Mouse (Mus musculus): ENCODE results near the gene Hoxa9.

Gene Hoxa9

DNA sequence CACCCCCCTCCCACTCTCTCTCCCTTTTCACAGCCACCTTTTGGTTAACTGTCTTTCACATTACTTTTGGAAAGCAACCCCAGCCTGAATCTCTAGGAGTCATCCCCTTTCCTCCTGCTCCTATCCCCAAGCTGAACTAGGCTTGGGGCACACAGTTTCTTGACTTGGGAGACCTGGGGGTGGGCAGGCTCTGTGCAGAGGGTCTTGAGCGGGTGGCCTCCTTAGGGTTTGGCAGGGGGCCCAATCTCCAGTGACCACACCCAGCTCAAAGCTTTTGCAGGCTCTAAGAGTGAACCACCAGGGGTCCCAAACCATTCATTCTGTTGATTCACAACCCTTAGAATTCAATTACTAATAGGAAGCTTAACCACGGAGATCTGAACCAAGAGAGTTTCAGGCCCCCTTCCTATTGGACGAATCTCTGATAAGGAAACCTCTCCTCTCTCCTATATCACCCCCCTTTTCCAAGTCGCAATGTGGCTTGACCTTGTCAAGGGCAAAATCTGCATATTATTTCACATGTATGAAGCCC, 12.0 kb upstream of the Hoxa9 start:
- DNase-seq: peak in 1 of 2 experiments; percentile 32

DNA sequence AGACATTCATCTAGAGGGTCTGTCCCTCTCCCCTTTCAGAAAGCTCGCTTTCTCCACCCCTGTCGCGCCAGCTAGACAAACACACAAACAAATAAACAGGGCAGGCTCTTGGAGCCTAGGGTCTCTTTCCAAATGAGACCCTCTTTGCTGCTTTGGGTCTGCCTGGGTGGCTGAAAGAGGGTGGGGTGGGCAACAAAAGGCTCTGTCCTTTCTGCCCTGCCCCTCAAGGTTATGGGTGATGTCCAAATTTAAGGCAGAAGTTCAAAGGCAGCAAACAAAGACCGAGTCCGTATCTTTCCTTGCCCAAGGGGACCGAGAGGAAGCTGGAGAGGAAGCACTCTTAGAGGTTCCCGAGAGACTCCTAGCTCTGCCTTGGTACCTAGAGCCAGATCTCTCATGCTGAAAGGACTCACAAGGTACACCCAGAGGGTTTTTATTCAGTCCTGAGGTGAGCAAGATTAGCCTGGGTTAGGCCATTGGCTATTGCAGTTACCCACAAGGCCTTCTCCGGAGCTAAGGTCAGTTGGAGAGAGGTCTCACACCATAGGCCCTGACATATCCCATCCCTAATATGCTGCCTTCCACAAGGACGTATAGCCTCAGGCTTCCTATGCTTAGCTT, 10.2 kb upstream of the Hoxa9 start:
- no peak for DNase-seq

DNA sequence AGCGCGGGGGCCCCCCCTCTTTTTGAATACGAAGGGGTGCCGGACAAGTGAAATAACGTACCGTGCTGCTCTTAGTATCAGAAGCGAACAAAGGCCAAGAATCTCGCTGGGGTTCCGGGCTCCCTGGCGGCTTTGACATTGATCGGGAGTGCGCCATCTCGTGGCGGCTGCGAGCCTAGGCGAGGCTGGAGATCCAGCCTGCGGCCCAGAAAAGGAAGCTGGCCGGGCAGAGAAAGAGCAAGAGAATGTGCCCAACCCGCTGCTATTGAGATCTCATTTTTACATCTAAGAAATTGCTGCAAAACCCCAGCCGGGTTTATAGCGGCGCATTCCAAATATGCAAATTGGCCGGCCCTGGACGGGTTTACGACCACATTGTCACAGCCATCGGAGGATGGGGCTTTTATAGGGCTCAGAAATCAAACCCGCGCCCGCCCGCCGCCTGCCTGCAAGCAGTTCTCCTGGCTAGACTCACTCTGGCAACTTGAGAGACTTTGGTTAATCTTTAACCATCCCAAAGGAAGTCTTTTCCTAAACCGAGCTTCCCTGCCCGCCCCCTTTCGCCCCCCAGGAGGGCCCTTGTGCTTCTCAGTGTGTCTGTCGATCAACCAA, 9.6 kb upstream of the Hoxa9 start, which contains the start of gene Hoxa10:
Gene Hoxa10 (minus strand): TSS at position 466 of the 612 bp plus-strand sequence.
- DNase-seq: peak; percentile 95 to 97

DNA sequence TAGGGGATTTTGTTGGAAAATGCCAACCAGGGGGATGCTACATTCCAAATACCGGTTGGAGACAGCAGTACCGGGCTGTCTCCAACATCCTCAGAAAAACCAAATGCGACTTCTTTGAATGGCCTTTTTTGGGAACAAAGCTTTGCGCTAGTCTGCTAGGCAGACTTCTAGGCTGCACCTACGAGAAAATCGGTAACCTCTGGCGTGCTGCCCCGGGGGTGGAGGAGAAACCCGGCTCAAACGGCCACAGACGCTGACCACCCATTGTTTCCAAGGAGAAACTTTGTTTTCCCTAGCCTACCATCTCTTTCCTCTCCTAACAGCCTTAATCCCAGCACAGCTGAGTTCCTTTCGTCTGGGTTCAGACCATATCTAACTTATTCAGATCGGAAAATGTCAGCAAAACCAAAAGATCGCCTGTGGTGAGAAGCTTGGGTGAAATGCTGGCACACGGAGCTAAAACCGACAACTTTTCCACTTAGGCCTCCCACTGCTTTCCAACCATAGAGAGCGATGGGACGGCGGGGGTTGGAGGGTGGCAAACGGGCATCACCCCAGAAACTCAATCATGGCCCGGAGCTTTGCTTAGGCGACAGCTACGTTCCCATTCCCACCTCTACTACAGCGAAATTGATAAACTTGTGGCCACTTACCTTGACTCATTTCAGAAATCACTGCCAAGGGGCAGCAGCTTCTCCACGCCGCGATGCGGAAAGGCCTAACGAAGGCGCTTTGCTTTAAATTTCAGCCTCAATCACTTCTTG, 8.9 kb upstream of the Hoxa9 start:
- DNase-seq: peak; percentile 57 to 60

DNA sequence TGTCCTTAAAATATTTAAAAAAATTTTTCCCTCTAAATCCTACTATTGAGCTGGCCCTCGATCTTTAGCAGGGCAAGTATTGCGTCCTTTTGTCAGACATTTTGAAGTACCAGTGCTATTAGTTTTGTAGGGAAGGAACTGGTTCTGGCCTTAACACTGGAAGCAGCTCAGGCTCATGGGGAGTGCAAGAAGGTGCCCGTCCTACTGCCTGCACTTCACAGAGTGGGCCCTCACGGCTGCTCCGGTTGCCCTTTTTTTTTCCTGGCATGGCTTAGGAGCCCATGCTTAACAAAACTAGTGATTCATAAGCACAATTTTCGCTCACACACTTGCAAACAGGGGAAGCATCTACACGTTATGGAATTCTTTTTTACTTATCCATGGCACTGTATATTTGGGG, 8.1 kb upstream of the Hoxa9 start:
- peak in 1 of 2 experiments; percentile 48 for DNase-seq

DNA sequence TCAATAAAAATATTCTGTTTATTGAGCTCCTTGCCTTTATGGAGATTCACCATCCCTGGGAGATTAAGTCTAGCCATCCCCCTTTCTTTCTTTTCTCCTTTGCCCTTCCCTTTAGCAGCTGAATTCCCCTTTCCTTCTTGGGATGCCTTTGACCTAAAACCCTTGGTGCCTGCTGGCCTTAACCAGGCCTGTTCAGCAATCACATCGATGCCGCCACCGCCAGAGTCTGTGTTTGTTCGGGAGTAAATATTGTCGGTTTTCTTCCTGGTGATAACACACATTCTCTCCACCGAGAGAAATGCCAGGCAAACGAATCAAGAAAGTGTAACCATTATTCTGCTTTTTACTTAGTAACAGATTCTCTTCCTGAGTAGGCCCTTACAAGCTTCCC, 7.3 kb upstream of the Hoxa9 start:
- DNase-seq: peak; percentile 42 to 54

DNA sequence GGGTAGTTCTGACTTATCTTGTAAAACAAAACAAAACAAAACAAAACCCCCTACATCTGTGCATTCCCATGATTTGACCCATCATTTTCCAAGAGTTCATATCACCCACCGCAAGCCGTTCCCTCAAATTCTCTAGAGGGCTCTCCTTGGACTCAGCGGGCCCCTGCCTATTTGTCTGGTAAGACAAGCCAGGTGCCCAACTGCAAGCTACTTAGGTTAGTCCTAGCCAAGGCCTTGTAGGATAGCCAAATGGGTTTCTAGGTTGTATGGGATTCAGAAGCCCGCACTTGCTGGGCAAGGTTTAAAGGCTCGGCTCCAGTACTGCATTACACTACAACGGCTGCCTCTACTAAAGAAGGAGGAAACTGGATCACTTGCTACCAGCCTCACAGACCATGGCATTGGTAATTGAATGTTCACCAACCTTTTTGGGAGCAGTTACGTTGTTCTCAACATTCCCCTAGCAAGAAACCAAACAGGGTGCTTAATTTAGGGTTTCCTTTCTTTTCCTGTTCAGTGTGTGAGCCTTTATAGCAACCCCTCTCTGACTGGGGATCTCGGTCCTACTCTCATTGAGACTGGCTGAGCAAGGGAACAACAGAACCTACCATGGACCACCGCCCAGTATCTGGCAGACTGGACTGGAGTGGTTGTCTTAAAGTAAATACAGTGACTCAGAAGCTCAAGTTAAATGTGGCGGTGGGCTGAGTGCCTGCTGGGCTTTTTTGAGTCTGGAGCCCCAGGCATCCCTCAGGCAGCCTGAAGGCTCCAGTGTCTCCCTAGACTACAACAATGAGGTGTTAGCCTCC, 6.7 kb upstream of the Hoxa9 start:
- DNase-seq: peak in 1 of 2 experiments; percentile 39

DNA sequence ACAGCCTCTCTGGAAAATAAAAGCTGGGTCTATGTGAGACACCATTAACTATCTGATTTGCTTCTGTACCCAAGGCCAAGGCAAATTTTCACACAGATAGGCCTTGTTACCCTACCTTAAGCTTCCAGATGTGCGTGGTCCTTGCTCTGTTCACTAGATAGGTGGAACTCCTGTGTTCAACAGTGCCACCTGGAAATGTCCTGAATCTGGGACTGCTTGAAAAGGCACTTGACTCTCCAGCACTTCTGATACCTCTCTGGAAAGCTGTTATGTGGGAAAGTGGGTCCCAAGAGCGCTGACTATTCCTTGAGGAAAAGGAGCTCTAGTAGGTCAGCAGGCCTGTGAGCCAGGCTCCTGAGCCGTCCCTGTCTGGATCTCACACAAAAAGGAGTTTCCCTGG, 5.9 kb upstream of the Hoxa9 start:
- DNase-seq: peak in 1 of 2 experiments; percentile 39

DNA sequence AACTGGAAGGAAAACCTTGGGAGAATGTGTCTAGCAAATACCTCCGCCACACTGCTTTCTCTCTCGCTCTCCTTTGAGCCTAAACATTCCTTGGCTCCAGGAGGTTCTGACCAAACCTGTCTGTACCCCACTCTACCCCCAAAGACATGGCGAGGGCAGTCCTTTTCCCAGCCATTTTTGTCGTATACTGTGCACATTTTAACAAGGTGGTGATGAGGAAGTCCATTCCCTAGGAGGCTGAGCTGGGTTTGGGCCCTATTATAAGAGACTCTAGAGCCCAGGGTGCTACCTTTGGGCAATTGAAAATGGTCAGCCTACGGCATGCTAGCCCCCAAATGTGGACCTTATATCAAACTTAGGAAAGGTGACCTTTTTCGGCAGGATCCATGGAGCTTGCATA, 5.0 kb upstream of the Hoxa9 start:
- DNase-seq: peak in 1 of 2 experiments; percentile 33

DNA sequence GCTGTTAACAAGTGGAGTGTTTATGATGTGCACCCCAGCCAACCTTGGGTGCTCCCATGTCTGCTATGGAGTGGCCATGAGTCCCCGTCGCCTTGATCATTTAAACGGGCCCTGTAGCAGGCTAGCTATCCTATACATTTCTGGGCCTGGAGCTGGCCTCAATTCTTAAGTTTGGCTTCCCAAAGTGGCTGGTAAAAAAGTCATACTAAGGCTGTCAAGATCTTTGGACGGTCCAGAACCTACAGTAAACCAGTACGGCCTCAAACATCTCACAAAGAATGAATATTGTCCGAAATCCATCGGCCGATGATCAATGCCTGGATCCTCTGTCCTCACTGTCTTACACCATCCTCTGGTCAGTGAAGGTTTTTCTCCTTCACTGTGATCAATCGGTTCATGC, 4.4 kb upstream of the Hoxa9 start:
- DNase-seq: peak in 1 of 2 experiments; percentile 55

DNA sequence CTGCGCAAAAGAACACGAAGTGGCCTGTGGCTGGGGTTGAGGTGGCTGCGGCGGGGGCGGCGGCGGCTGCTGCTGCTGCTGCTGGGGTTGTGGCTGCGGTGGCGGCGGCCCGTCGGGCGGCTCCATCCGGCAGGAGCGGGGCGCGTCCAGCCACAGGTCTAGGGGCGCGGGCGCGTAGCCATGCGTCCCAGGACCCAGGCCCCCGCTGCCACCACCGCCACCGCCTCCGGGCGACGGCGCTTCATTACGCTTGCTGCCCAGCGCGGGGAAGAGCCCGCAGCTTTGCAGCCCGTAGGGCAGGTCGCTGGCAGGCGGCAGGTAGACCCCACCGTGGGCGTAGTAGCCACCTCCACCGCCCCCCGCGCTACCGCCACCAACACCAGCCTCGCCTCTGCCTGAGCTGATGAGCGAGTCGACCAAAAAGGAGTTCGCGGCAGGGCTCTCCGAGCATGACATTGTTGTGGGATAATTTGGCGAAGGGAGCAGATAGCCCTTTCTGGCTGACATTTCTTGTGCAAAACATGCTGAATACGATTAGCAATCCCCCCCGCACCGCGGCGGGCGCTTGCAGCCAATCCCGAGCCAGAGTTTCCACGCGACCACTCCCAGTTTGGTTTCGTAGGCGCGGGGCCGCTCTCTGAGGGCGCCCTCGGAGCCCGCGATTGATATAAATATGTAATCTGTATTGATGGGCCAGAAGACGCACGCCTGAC, 3.7 kb upstream of the Hoxa9 start:
- DNase-seq: peak; percentile 81 to 89

DNA sequence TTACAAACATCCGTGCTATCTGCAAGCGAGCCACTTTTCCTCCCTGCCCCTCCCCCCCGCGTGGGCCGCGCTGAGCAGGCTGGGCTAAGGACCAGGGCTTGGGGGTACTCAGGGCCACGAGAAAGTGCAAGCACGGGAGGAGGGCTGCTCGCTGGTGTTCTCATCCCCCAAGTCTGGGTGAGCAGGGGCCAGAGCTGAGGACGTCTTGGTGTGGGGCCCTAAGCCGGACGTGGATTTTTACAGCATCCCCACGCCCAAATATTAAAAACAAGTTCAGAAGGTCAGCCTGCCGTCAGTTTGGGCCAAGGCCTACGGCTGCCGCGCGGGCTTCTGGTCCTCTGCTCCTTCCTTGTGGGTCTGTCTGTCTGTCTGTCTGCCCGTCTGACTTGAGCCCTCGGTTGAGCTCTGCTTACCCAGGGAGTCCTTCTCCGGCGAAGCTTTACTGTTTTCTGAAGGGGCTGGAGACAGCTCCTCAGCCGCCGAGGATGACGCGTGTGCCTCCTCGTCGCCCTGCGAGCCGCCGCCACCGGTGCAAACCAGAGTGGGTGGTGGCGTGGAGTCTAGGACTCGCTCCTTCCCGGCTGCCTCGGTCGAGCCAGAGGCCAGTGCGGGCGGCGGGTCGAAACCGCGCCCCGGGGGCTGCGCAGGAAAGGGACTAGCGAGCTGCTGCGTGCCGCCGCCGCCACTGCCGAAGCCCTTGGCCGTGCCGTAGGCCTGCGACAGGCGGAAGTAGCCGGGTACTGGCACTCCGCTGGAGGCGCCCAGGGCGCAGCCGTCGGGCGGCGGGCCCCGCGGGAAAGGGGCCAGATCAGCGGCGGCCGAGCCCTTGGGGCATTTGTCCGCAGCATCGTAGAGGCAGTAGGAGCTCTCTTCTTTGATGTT, 2.9 kb upstream of the Hoxa9 start:
- DNase-seq: peak; percentile 92 to 95

DNA sequence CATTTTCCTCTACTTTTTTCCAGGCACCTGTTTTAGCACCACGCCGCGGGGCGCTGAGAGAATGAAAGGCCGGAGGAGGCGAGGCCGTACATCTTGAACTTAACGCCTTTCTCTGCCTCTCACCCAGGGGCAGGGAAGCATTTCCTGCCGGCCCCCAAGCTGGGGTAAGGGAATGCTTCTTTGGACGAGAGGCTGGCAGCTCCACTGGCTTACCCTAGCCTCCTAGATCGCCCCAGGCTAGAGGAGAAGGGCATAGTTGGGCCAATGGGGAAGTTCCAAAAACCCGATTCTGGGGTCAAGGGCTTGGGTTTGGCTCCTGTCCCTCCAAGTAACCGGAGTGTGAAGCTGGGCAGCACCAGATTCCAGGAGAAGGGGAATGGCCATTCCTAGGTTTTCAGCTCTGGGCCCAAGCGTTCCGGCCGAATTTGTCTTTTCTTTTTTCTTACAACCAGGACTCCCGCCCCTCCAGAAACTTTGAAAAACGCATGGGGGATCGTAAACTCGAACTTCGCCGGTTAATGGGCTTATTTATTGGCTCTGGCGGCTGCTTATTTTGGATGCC, 2.2 kb upstream of the Hoxa9 start:
- DNase-seq: peak in 1 of 2 experiments; percentile 83

DNA sequence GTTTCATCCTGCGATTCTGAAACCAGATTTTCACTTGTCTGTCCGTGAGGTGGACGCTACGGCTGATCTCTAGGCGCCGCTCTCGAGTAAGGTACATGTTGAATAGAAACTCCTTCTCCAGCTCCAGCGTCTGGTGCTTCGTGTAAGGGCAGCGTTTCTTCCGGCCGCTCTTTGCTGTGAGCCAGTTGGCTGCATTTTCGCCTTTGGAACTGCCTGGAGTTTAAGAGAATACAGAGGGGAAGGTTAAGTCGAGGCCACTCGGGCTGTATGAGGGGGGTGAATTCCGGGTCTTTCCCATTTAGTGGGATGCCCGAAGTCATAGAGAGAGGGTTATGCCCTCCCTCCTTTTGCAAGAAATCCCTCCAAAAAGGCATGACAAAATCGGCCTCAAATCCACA, 1.7 kb upstream of the Hoxa9 start:
- peak; percentile 80 to 86 for DNase-seq

DNA sequence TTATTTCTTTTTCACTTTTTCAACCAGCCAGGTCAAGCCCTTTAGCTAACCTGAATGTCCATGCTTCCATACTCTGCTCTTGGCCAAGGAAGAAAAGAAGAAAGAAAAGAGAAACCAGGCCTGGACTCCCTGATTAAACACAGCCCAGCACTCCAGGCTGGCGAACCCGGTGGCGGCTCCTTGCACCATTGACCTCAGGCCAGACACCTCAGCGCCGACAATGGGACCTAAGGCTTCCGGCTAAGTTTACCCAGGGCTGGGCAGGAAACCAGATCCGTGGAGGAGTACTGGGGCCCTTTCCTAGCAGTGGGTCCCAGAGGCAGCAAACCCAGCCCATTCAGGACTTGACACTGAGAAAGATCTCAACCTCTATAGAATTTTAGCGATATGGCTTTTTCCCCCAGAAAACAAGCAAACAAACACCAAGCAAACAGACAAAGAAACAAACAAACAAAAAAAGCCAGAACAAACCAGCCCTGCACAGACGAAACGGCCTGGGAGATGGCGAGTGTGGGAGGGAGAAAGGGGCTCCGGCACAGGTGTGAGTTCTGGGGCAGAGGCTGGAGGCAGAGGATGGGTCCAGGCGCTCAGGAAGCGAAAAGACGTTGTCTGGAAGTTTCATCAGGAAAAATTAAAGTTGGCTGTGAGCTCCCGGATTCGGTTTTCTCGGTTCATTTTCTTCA, 1.1 kb upstream of the Hoxa9 start:
- peak; percentile 72 to 85 for DNase-seq

DNA sequence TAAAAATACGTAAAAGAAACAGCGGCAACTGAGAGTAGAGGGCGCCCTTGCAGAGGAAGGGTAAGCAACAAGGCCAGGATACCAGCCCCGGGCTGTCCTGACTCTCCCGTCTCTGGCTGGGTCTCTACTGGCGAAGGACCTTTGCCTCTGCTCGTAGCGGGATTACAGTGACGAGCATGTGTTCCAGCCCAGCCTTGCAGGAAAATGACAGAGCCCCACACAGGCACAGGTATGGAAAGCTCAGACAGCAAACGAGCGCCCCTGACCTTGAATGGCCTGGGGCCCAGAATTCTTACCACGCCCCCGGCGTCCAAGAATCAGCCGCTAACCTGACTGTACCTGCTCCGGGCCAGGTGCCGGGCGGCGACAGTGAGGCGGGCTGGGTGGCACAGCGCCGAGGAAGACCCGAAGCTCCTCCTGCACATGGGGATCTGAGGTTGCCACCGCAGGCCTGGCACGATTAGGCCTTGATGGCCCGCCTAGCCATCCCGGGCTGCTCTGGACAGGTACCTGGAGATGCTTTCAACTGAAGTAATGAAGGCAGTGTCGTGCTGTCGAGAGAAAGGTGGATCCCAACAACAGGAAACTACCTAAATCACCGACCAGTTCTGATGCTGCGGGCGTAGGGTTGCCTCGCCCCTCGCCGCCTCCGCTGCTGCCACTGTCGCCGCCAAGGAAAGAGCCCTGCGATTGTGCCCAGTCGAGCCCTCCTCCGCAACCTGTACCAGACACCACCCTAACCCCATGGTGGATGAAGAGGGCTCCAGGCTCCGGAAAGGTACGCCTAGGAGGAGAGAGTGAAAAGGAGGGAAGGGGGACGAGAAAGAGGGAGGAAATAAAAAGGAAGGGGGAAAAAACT, 1.1 kb downstream of the Hoxa9 start:
- peak; percentile 82 to 93 for DNase-seq

DNA sequence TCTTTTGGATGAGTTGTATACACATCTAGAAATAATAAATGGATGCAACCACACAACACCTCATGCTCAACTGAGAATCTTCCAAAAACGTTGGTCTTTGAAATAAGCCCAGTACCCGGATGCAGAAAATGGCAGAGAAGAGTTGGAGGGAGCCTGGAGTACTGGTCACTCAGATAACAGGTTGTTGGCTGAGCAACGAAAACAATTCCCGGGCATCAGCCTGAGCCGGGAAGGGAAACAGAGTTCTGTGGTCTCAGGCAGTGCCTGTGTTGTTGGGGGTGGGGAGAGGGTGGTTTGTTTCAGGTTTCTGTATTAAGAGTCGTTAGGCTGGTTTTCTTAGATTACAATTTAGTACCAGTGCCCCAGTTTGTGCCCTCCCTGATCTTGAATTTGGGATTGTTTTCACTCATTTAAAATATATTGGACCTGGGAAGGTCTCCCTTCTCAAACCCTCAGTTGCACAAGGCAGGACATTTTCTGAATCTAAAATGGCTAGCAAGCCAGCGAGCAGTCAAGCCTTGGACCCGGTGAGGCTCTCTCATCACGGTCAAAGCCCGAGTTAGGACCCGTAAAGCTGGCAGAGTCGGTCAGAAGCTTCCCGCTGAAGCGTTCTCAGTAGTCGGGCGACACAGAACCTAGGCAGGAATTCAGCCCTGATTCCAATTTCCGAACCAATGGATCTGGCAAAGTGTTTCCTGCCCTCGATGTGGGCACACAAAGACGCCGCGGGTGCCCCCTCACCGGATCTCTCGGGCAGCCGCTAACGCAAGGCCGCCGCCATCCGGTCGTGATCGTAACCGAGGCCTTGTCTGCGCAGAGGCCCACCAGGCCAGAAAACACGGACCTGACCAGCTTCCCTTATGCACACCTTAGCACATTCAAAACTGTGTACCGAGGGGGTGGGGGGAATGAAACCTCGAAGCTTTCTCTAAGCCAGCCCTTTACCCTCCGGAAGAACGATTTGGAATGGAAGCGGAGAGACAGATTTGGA, 2.1 kb downstream of the Hoxa9 start:
- DNase-seq: peak; percentile 73 to 82
